Mouse (Mus musculus): Measurements from ENCODE around the gene Lpar3.

Lpar3 gene

GRCm38 (mm10) chr3:146309586-146309985 lies 88.8 kb downstream of the Lpar3 start:
- no peak for DNase-seq (ENCODE audit: low spot score)

GRCm38 (mm10) chr3:146311121-146311538 lies 90.4 kb downstream of the Lpar3 start:
- no peak for DNase-seq (ENCODE audit: low spot score)

- no peak for DNase-seq (ENCODE audit: low spot score)
Observed at GRCm38 (mm10) chr3:146315414-146315813, 94.7 kb downstream of the Lpar3 start.

DNA sequence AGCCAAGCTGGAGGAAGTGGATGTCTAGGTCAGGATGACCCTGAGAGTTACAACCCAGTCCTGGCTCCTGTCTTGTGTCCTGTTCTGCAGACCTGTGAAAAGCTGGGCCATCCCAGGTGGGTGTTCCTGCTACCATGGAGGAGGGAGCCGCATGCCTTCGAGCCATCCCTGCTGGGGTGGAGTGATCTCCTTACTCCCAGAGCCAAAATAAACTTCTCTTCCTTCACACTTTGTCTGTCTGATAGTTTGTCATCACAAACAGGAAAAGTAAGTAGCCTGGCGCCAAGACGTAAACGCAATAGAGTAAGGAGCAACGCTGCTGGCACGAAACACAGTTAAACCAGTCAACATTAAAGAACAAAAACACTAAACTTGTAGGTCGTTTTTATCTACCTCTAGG lies 95.5 kb downstream of the Lpar3 start:
- no peak for DNase-seq (ENCODE audit: low spot score)

DNA sequence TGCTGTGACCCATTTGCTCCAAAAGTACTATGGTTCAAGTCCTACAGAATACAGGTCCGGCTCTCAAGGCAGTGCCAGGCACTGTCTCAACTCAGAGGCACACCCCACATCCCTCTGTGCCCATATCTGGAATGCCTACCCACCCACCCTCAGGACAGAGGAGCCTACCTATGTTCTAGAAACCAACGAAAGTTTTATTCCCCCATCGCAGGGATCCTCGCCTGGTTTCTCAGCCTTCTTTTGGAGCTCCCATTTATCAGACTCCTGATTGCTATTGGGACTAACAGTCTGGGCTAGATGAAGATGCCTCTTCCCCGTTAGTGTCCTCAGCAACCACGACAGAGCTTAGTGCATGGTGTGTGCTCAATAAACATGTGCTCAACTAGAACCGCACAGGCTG lies 96.6 kb downstream of the Lpar3 start:
- DNase-seq (ENCODE audit: low spot score) = no peak

GRCm38 (mm10) chr3:146317911-146318310 lies 97.1 kb downstream of the Lpar3 start:
- no peak for DNase-seq (ENCODE audit: low spot score)

GRCm38 (mm10) chr3:146318520-146318938 lies 97.8 kb downstream of the Lpar3 start:
- DNase-seq (ENCODE audit: low spot score) = no peak

GRCm38 (mm10) chr3:146318987-146319386 lies 98.2 kb downstream of the Lpar3 start:
- DNase-seq (ENCODE audit: low spot score) = no peak

- no peak for DNase-seq (ENCODE audit: low spot score)
Observed at GRCm38 (mm10) chr3:146319503-146319902, 98.7 kb downstream of the Lpar3 start.

GRCm38 (mm10) chr3:146324949-146325348 lies 104.2 kb downstream of the Lpar3 start:
- no peak for DNase-seq (ENCODE audit: low spot score)

GRCm38 (mm10) chr3:146326743-146327536 lies 106.2 kb downstream of the Lpar3 start:
- DNase-seq (ENCODE audit: low spot score) = no peak

DNA sequence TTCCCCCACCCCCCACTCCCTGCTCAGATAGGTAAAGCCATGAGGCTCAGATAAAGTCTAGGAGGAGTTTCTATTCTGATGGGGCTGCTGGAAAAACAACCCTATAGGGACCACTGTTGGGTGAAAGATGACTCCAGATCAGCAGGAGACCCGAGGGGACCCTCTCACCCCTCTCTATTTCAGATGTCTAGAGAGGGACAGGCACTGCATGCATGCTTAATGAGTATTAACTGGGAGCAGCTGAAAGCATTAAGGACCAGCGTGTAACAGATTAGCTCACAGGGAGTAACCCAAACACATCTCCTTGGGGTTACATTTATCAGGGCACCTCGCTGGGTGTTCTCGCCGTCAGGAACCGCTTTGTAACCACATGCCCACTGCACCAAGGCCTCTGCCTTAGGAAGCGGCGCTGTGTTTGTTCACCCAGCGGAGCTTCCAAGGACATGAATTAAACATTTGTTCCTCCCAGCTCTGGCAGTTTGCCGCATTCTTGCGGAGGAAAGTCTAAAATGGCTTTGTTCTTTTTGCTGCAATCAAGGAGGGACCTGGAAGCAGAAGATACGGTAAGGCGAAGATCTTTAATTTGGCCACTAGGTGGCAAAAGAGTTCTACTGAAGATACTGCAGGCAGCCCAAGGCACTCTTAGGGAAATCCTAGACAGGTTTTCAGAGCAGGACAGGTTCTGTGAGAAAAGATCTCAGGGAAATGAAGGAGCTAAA lies 106.9 kb downstream of the Lpar3 start:
- peak; percentile 62 for DNase-seq (ENCODE audit: low spot score)

DNA sequence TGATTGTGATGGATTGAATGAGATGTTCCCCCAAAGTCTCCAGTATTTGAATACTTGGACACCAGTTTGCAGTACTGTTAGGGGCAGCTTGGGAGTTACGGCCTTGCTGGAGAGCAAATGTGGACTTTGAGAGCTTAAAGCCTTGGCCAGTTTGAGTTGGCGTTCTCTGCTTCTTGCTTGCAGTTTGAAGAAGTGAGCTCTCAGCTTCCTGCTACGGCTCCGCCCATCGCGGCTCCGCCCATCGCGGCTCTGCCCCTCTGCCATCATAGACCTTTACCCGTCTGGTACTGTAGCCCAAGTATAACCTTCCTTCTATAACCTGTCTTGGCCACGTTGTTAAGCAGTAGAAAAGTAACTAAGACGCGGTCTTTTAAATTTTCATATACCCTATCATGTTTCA lies 108.0 kb downstream of the Lpar3 start:
- DNase-seq (ENCODE audit: low spot score) = no peak

- no peak for DNase-seq (ENCODE audit: low spot score)
Observed at GRCm38 (mm10) chr3:146331819-146332218, 111.1 kb downstream of the Lpar3 start.

DNA sequence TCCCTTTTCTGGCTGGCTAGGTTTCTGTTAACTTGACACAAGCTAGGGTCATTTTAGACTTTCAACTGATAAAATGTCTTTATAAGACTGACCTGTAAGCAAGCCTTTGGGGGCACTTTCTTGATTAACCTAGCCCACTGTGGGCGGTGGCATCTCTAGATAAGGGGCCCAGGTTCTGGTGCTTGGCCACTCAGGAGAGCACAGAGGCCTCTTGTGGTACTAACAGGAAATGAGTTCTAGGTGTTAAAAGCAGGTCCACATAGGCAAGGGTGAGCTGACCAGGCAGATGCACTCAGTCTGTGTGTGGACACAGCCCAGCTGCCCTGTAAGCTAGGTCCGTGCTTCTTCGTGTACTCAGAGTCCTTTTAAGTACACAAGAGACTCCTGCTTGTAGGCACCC lies 112.5 kb downstream of the Lpar3 start:
- DNase-seq (ENCODE audit: low spot score) = no peak

GRCm38 (mm10) chr3:146334070-146334469 lies 113.3 kb downstream of the Lpar3 start:
- no peak for DNase-seq (ENCODE audit: low spot score)
